In genomic region chr12:30654347-30655075, GRCm38 (mm10) we compare ENCODE assay signal across 33 mouse cellular contexts.
DNase-seq lines count a peak whose midpoint lies in the region; ATAC-seq and TF ChIP-seq lines count a peak whose summit lies in the region.
"Had no signal": no experiment of that assay in that cellular context is flagged by ENCODE, and none has a peak within 500 bp of the region (broad histone marks: within the 10 kb centered on the region; RNA-seq: fewer than 3 reads in every experiment).

No protein-coding gene starts in this region.

- no peak overlapping the region for H3K27ac ChIP-seq in MEL (ENCODE audit: control insufficient read depth, low read depth, low read length)
- peak overlapping the region; percentile 79 for H3K27ac ChIP-seq in liver, embryonic 12.5 days
- H3K27ac ChIP-seq in heart, embryonic 12.5 days (ENCODE audit: poor library complexity, severe bottlenecking), result no peak overlapping the region
- H3K27ac ChIP-seq: embryonic facial prominence, embryonic 12.5 days; forebrain, embryonic 15.5 days; hindbrain, embryonic 10.5 days; hindbrain, embryonic 15.5 days; kidney, embryonic 15.5 days; neural tube, embryonic 12.5 days; stomach, postnatal 0 days had no signal

- TF ChIP-seq RAD21 in MEL (IDR thresholded peaks at IDR 0.05; ENCODE audit: low read depth, low read length), result no peak

- ATAC-seq in liver, embryonic 12.5 days, result peak; percentile 85
- ATAC-seq in heart, embryonic 12.5 days (ENCODE audit: insufficient number of reproducible peaks, low FRiP score), result no peak
- ATAC-seq: forebrain, embryonic 15.5 days; inflammation-experienced regulatory T-cells, adult 6 months; Patski had no signal

- DNase-seq in MEL (ENCODE audit: low read depth, low spot score), result peak; percentile 12
- DNase-seq in lung, adult 2 months, result peak; percentile 17
- peak; percentile 20 for DNase-seq in lung, postnatal 10 days
- DNase-seq in kidney, postnatal 10 days, result no peak
- DNase-seq in kidney, adult 9 months, result no peak
- DNase-seq in B cell, adult 2 months, result no peak
- DNase-seq: adrenal gland, postnatal 10 days; cerebellum, adult 11 months; cerebellum, adult 9-11 months; embryo, embryonic 11 days; gastrocnemius, postnatal 10 days; heart, postnatal 14 days; kidney, adult 11 months; kidney, postnatal 4 days; layer of hippocampus, postnatal 36 days; left cerebral cortex, postnatal 4 days; right cerebral cortex, postnatal 4 days; thymus, adult 18-20 months; thymus, postnatal 25 days had no signal

- H3K9me3 ChIP-seq in MEL (replicated peaks; ENCODE audit: insufficient read depth, low read length), result no peaks in the 10 kb centered on the region
- no peaks in the 10 kb centered on the region for H3K9me3 ChIP-seq in liver, embryonic 12.5 days (replicated peaks)
- H3K9me3 ChIP-seq in heart, embryonic 12.5 days (replicated peaks), result no peaks in the 10 kb centered on the region
- H3K9me3 ChIP-seq: embryonic facial prominence, embryonic 12.5 days; forebrain, embryonic 15.5 days; hindbrain, embryonic 10.5 days; hindbrain, embryonic 15.5 days; kidney, embryonic 15.5 days; neural tube, embryonic 12.5 days had no signal

- peak overlapping the region; percentile 19 for H3K4me2 ChIP-seq in liver, embryonic 12.5 days
- no peak overlapping the region for H3K4me2 ChIP-seq in heart, embryonic 12.5 days
- H3K4me2 ChIP-seq: embryonic facial prominence, embryonic 12.5 days; forebrain, embryonic 15.5 days; hindbrain, embryonic 15.5 days; kidney, embryonic 15.5 days; midbrain, embryonic 11.5 days; neural tube, embryonic 12.5 days had no signal

- TF ChIP-seq EP300 in MEL (IDR thresholded peaks at IDR 0.05; ENCODE audit: low read depth in 1 of 2, low read length in 2 of 2), result no peak

- H3K4me3 ChIP-seq in MEL (ENCODE audit: control insufficient read depth in 1 of 2, insufficient read depth in 1 of 2, low read depth in 2 of 2, low read length in 2 of 2), result no peak overlapping the region
- H3K4me3 ChIP-seq in liver, embryonic 12.5 days, result no peak overlapping the region
- no peak overlapping the region for H3K4me3 ChIP-seq in lung, adult 2 months (replicated peaks; ENCODE audit: extremely low read depth, low read depth, low read length)
- H3K4me3 ChIP-seq in heart, embryonic 12.5 days, result no peak overlapping the region
- H3K4me3 ChIP-seq: embryonic facial prominence, embryonic 12.5 days; forebrain, embryonic 15.5 days; hindbrain, embryonic 10.5 days; hindbrain, embryonic 15.5 days; kidney, embryonic 15.5 days; myocyte; neural tube, embryonic 12.5 days had no signal

- no peak for TF ChIP-seq POLR2A in MEL (IDR thresholded peaks at IDR 0.05; ENCODE audit: control insufficient read depth in 1 of 2, insufficient read depth in 1 of 2, low read depth in 1 of 2, low read length in 2 of 2, poor library complexity in 1 of 2)
- no peak for TF ChIP-seq POLR2A in lung, adult 2 months (IDR thresholded peaks at IDR 0.05; ENCODE audit: borderline replicate concordance, extremely low read depth, low read depth, low read length)

- H3K4me1 ChIP-seq in MEL (ENCODE audit: control insufficient read depth in 1 of 2, insufficient read depth in 2 of 2, low read length in 2 of 2), result no peaks in the 10 kb centered on the region
- H3K4me1 ChIP-seq in liver, embryonic 12.5 days, result peaks cover 23% of the 10 kb centered on the region
- no peaks in the 10 kb centered on the region for H3K4me1 ChIP-seq in lung, adult 2 months (ENCODE audit: control insufficient read depth, insufficient read depth, low read length)
- H3K4me1 ChIP-seq in heart, embryonic 12.5 days (replicated peaks), result no peaks in the 10 kb centered on the region
- H3K4me1 ChIP-seq: embryonic facial prominence, embryonic 12.5 days; forebrain, embryonic 15.5 days; hindbrain, embryonic 10.5 days; hindbrain, embryonic 15.5 days; kidney, embryonic 15.5 days; neural tube, embryonic 12.5 days had no signal

- no peak overlapping the region for H3K9ac ChIP-seq in MEL (ENCODE audit: control insufficient read depth, low read depth, low read length, poor library complexity, severe bottlenecking)
- no peak overlapping the region for H3K9ac ChIP-seq in liver, embryonic 12.5 days
- H3K9ac ChIP-seq in heart, embryonic 12.5 days, result no peak overlapping the region
- H3K9ac ChIP-seq: embryonic facial prominence, embryonic 12.5 days; forebrain, embryonic 15.5 days; hindbrain, embryonic 15.5 days; kidney, embryonic 15.5 days; neural tube, embryonic 12.5 days had no signal

- H3K79me2 ChIP-seq in MEL (ENCODE audit: control insufficient read depth, insufficient read depth, low read length, poor library complexity), result no peaks in the 10 kb centered on the region

- 30% methylated on average over 5 of the region's 5 CpGs for WGBS in liver, embryonic 12.5 days (ENCODE audit: insufficient replicate concordance)
- WGBS in lung, adult 2 months, result 45% methylated on average over 5 of the region's 5 CpGs
- WGBS in heart, embryonic 12.5 days, result 48% methylated on average over 5 of the region's 5 CpGs

- H3K36me3 ChIP-seq in MEL (ENCODE audit: control insufficient read depth in 1 of 2, insufficient read depth in 2 of 2, low read length in 2 of 2), result no peaks in the 10 kb centered on the region
- H3K36me3 ChIP-seq in liver, embryonic 12.5 days, result no peaks in the 10 kb centered on the region
- no peaks in the 10 kb centered on the region for H3K36me3 ChIP-seq in heart, embryonic 12.5 days
- H3K36me3 ChIP-seq: embryonic facial prominence, embryonic 12.5 days; forebrain, embryonic 15.5 days; hindbrain, embryonic 10.5 days; hindbrain, embryonic 15.5 days; kidney, embryonic 15.5 days; neural tube, embryonic 12.5 days had no signal

- H3K27me3 ChIP-seq in MEL (ENCODE audit: control insufficient read depth in 1 of 2, insufficient read depth in 2 of 2, low read length in 2 of 2), result no peaks in the 10 kb centered on the region
- no peaks in the 10 kb centered on the region for H3K27me3 ChIP-seq in liver, embryonic 12.5 days (replicated peaks)
- H3K27me3 ChIP-seq in heart, embryonic 12.5 days (replicated peaks), result no peaks in the 10 kb centered on the region
- H3K27me3 ChIP-seq: CH12.LX; embryonic facial prominence, embryonic 12.5 days; forebrain, embryonic 15.5 days; hindbrain, embryonic 15.5 days; kidney, embryonic 15.5 days; neural tube, embryonic 12.5 days had no signal

- no peak for TF ChIP-seq CTCF in MEL (IDR thresholded peaks at IDR 0.05 in 2 of 3, conservative IDR thresholded peaks at IDR 0.05 in 1 of 3; ENCODE audit: control insufficient read depth in 1 of 3, insufficient read depth in 1 of 3, low read depth in 2 of 3, low read length in 3 of 3, poor library complexity in 1 of 3, severe bottlenecking in 1 of 3)
- TF ChIP-seq CTCF in lung, adult 2 months (IDR thresholded peaks at IDR 0.05; ENCODE audit: insufficient read depth, low read length), result no peak

TF ChIP-seq in MEL, 35 proteins besides CTCF, POLR2A, EP300 and RAD21:
- TF ChIP-seq MAX (IDR thresholded peaks at IDR 0.05; ENCODE audit: low read length) (no peak), CHD2 (IDR thresholded peaks at IDR 0.05; ENCODE audit: low read length) (no peak), ZMIZ1 (IDR thresholded peaks at IDR 0.05; ENCODE audit: low read depth, low read length) (no peak), MYC (IDR thresholded peaks at IDR 0.05; ENCODE audit: low read depth, low read length) (no peak), KAT2A (conservative IDR thresholded peaks at IDR 0.05; ENCODE audit: low read depth, low read length) (no peak), NRF1 (IDR thresholded peaks at IDR 0.05; ENCODE audit: insufficient read depth, low read depth, low read length, poor library complexity, severe bottlenecking) (no peak), UBTF (IDR thresholded peaks at IDR 0.05; ENCODE audit: borderline replicate concordance, insufficient read depth, low read depth, low read length) (no peak), NELFE (IDR thresholded peaks at IDR 0.05; ENCODE audit: low read depth, low read length) (no peak), GATA1 (IDR thresholded peaks at IDR 0.05; ENCODE audit: low read depth, low read length) (no peak), ETS1 (IDR thresholded peaks at IDR 0.05; ENCODE audit: low read depth, low read length) (no peak), SIN3A (IDR thresholded peaks at IDR 0.05; ENCODE audit: low read length) (no peak), E2F4 (IDR thresholded peaks at IDR 0.05; ENCODE audit: borderline replicate concordance, low read depth, low read length) (no peak), BHLHE40 (IDR thresholded peaks at IDR 0.05; ENCODE audit: borderline replicate concordance, low read depth, low read length) (no peak), ZC3H11A (IDR thresholded peaks at IDR 0.05; ENCODE audit: low read depth, low read length) (no peak), ZKSCAN1 (IDR thresholded peaks at IDR 0.05; ENCODE audit: low read depth, low read length) (no peak), TAL1 (IDR thresholded peaks at IDR 0.05; ENCODE audit: low read length) (no peak), POLR2AphosphoS2 (IDR thresholded peaks at IDR 0.05; ENCODE audit: low read length) (no peak), POLR2AphosphoS5 (IDR thresholded peaks at IDR 0.05; ENCODE audit: borderline replicate concordance, low read depth, low read length) (no peak), JUND (IDR thresholded peaks at IDR 0.05; ENCODE audit: low read depth, low read length) (no peak), MAZ (IDR thresholded peaks at IDR 0.05; ENCODE audit: low read depth, low read length) (no peak)

Comparison
In these comparisons a context has a peak if more than half of its experiments do, and no peak if none do; other contexts are left out.
1. DNase-seq: peak in MEL (single experiment), lung, adult 2 months (single experiment) and lung, postnatal 10 days (single experiment); none in kidney, postnatal 10 days (single experiment), kidney, adult 9 months (single experiment) and B cell, adult 2 months (0 of 2).